Mouse (Mus musculus) liver, postnatal 0 days (tissue): ENCODE results near the gene Kcnc3. TPM values are rescaled to one million over a fixed set of nuclear protein-coding genes. Genes with fewer than 3 reads are reported as not detected.

Experiments used
- ATAC-seq: fragments of 200-750 bp; cut with Nextera tagmentation; 2 replicates; pipeline ENCODE4 v1.8.0; 2017; ENCODE audit warnings: mild to moderate bottlenecking, moderate library complexity
- DNase-seq: peaks from one replicate; pipeline ENCODE4 v3.0.0-alpha.2; 2016
- H3K27ac ChIP-seq: fragments of 300-500 bp; sonication (generic); 2 replicates; pipeline ENCODE4 v1.5.1; 2014; ENCODE audit warnings: antibody characterized with exemption, moderate library complexity, mild to moderate bottlenecking, low read depth
- H3K27me3 ChIP-seq: fragments of 300-500 bp; sonication (generic); 2 replicates; pipeline ENCODE4 v1.6.1; 2014; ENCODE audit warnings: low read length, control low read depth, mixed read lengths; ENCODE audit not compliant: insufficient read depth
- H3K36me3 ChIP-seq: fragments of 300-500 bp; sonication (generic); replicated peaks from 2 replicates; pipeline ENCODE4 v1.6.1; 2014; ENCODE audit warnings: mild to moderate bottlenecking, control low read depth, low read length, moderate library complexity, mixed read lengths; ENCODE audit not compliant: insufficient read depth
- H3K4me1 ChIP-seq: fragments of 300-500 bp; sonication (generic); 2 replicates; pipeline ENCODE4 v1.6.1; 2014; ENCODE audit warnings: antibody characterized with exemption, mild to moderate bottlenecking, control low read depth; ENCODE audit not compliant: insufficient read depth
- H3K4me2 ChIP-seq: fragments of 300-500 bp; sonication (generic); 2 replicates; pipeline ENCODE4 v1.6.1; 2014; ENCODE audit warnings: low read depth, mild to moderate bottlenecking, low read length, moderate library complexity, mixed read lengths
- H3K4me3 ChIP-seq: fragments of 300-500 bp; sonication (generic); 2 replicates; pipeline ENCODE4 v1.5.1; 2014; ENCODE audit warnings: low read depth, low read length
- H3K9ac ChIP-seq: fragments of 300-500 bp; sonication (generic); replicated peaks from 2 replicates; pipeline ENCODE4 v1.6.1; 2014; ENCODE audit warnings: mild to moderate bottlenecking, moderate library complexity
- H3K9me3 ChIP-seq: fragments of 300-500 bp; sonication (generic); 2 replicates; pipeline ENCODE4 v1.6.1; 2016; ENCODE audit warnings: mild to moderate bottlenecking, control low read depth, low read length, mixed read lengths
- CTCF ChIP-seq: sonication (generic); IDR thresholded peaks from 2 replicates; pipeline ENCODE4 v1.5.1; 2016; ENCODE audit warnings: antibody characterized with exemption, low read depth
- EP300 ChIP-seq: IDR thresholded peaks from 2 replicates; pipeline ENCODE4 v1.6.1; 2016; ENCODE audit warnings: antibody characterized with exemption, low read depth, mild to moderate bottlenecking
- WGBS: fragments of 180-500 bp; shearing (Covaris S2); extraction: QIAGEN DNeasy Blood & Tissue Kit; methylation state at CpG from one replicate; pipeline ENCODE4 v1.1.7; 2014; ENCODE audit not compliant: insufficient replicate concordance; 5-methylcytosine and 5-hydroxymethylcytosine counted together
- polyA plus RNA-seq: library from polyadenylated mRNA; unstranded; fragments of >200 nt; fragmentation: Nextera tagmentation; extraction: Ambion mirVana; gene quantifications from 2 replicates; pipeline ENCODE4 v1.2.1, GENCODE M21; 2015

The Kcnc3 gene
- polyA plus RNA-seq, 1 experiment from 2014 or later, result 0.20 TPM

DNA sequence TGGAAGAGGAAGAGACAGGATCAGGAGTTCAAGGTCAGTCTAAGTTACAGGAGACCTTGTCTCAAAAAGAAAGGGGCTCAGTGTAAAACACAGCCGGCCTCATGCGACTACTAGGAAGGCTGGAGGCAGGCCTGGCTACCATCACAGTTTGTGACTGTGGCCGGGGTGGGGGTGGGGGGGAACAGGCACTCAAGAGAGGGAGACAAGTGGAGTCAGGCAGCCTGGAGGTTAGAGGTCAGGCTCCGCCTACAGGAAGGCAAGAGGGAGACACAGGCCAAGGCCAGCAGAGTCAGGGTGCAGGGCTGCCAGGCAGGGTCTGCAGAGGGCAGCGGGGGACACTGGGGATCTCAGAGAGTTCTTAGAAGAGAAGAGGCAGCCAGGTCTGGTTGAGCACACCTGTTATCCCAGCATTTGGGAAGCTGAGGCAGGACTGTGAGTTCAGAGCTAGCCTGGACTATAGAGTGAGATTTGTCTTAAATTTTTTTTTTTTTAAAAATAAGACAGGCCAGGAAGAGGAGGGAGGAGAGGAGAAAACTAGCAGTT, 6.6 kb downstream of the Kcnc3 start:
- H3K4me1 ChIP-seq, result peaks cover 3% of the 10 kb centered on the region
- no peak overlapping the region for H3K27ac ChIP-seq
- H3K27me3 ChIP-seq, result peaks cover 27% of the 10 kb centered on the region
- DNase-seq (no peak), ATAC-seq (no peak)
- no peaks in the 10 kb centered on the region for H3K9me3 ChIP-seq
- H3K4me2 ChIP-seq, result no peak overlapping the region
- H3K4me3 ChIP-seq, result no peak overlapping the region
- no peaks in the 10 kb centered on the region for H3K36me3 ChIP-seq
- 48% methylated on average over 5 of the region's 5 CpGs for WGBS
- H3K9ac ChIP-seq, result no peak overlapping the region
- TF ChIP-seq EP300 (no peak), CTCF (no peak)

DNA sequence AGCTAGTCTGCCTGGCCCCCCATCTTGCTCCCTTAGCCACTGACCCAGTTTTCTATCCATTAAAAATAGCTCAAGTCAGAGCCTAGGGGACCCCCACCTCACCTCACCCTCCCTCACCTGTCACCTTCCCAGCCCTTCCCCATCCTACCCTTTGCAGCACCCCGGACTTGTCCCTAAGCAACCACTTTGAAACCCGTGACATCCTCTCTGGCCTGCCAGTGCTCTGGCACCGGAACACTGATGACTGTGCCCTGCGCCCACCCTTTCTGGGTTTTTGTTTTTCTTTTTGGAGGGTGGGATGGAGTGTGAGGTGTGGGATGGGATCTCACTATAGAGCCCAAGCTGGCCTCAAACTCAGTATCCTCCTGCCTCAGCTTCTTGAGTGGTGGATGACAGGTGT, 7.2 kb downstream of the Kcnc3 start:
- Histone ChIP-seq H3K27ac (no peak overlapping the region), H3K4me1 (peaks cover 3% of the 10 kb centered on the region), H3K9me3 (no peaks in the 10 kb centered on the region), H3K4me3 (no peak overlapping the region), H3K9ac (no peak overlapping the region), H3K36me3 (no peaks in the 10 kb centered on the region), H3K27me3 (peaks cover 27% of the 10 kb centered on the region), H3K4me2 (no peak overlapping the region)
- TF ChIP-seq CTCF (no peak), EP300 (no peak)
- WGBS, result 73% methylated on average over 4 of the region's 4 CpGs
- DNase-seq (no peak), ATAC-seq (no peak)

DNA sequence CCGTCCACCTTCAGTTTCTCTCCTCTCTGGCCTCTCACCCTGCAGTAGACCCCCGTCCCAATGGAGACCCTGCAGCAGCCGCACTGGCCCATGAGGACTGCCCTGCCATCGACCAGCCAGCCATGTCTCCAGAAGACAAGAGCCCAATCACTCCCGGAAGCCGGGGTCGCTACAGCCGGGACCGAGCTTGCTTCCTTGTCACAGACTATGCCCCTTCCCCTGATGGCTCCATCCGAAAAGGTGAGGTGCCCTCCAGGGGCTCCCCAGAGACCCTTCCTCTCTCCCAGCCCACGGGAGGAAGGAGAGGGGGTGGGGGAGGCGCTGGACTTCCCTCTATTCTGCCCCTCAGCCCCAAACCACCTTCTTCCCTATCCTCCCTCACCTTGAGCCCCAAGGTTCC, 7.9 kb downstream of the Kcnc3 start:
- Histone ChIP-seq H3K4me2 (no peak overlapping the region), H3K9ac (no peak overlapping the region), H3K4me3 (no peak overlapping the region), H3K27me3 (peaks cover 27% of the 10 kb centered on the region), H3K36me3 (no peaks in the 10 kb centered on the region), H3K4me1 (peaks cover 3% of the 10 kb centered on the region), H3K27ac (no peak overlapping the region), H3K9me3 (no peaks in the 10 kb centered on the region)
- WGBS, result 76% methylated on average over 11 of the region's 12 CpGs
- ATAC-seq (no peak), DNase-seq (no peak)
- TF ChIP-seq EP300 (no peak), CTCF (no peak)

DNA sequence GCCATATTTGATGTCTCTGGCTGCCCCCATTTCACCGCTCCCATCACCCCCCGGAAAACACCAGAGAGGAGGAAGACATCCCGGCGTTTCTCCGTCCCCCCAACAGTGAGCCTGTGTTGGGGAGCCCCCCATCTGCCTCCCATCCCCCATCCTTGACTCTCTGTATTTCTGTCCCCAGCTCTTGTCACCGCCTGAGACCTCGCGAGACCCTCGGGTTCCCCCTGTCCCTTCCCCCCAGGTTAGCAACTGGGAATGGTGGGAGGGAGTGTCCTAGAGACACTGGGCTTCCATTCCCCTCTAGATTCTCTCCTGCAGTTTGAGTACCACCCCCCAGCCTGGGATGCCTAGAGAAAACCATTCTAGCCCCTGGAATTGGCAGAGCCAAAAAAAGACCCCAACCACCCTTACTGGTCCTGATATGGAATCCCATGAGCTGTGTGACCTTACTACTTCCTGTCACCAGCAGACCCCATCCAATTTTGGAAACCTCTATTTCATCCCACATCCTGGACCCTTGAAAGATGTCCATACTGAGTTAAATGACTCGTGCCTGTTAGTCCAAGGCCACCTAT, 10.3 kb downstream of the Kcnc3 start:
- TF ChIP-seq EP300, result no peak
- no peak for TF ChIP-seq CTCF
- H3K4me3 ChIP-seq, result no peak overlapping the region
- no peak overlapping the region for H3K4me2 ChIP-seq
- ATAC-seq (no peak), DNase-seq (no peak)
- peaks cover 45% of the 10 kb centered on the region for H3K27me3 ChIP-seq
- H3K9me3 ChIP-seq, result no peaks in the 10 kb centered on the region
- WGBS, result 73% methylated on average over 10 of the region's 10 CpGs
- H3K27ac ChIP-seq, result no peak overlapping the region
- peaks cover 4% of the 10 kb centered on the region; the same call in 1 of the 2 replicates for H3K4me1 ChIP-seq
- no peak overlapping the region for H3K9ac ChIP-seq
- H3K36me3 ChIP-seq, result no peaks in the 10 kb centered on the region

DNA sequence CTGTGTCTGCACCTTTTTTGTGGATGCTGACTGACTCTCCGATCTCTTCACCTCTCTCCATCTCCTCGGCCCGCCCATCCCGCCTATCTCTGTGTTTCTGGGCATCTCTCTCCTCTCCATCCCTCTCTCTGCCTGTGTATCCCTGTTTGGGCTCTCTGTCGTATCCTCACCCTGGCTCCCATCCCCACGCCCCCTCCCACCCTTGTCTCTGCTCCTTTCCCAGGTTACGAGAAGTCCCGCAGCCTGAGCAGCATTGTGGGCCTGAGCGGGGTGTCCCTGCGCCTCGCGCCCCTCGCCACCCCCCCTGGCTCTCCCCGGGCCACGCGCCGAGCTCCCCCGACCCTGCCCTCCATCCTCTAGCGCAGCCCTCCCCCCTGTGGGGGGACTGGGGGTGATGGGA, 11.2 kb downstream of the Kcnc3 start:
- H3K4me1 ChIP-seq, result peaks cover 4% of the 10 kb centered on the region; the same call in 1 of the 2 replicates
- 16% methylated on average over 19 of the region's 19 CpGs for WGBS
- no peak overlapping the region for H3K4me2 ChIP-seq
- no peak overlapping the region for H3K9ac ChIP-seq
- no peak for TF ChIP-seq EP300
- no peak for TF ChIP-seq CTCF
- H3K27me3 ChIP-seq, result peaks cover 54% of the 10 kb centered on the region
- DNase-seq, result no peak
- no peaks in the 10 kb centered on the region for H3K36me3 ChIP-seq
- no peak for ATAC-seq
- H3K27ac ChIP-seq, result no peak overlapping the region
- no peaks in the 10 kb centered on the region for H3K9me3 ChIP-seq
- no peak overlapping the region for H3K4me3 ChIP-seq

DNA sequence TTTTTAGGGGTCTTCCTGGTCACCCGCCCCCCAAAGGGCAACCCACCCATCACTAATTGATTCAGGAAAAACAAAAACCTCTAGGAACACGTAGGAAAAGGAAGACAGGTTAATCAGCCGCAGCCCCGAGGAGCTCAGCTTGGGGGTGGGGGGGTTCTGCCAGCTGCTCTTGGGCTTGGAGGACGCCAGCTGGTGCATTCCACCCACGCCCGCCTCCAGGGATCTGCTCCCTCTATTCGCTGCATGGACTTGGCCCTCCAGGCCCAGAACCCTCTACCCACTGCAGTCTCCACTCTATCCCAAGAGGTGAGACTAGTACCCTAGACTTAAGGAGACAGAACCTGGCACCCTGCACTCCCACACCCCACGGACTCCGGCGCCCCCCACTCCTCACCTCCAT, 12.0 kb downstream of the Kcnc3 start:
- Histone ChIP-seq H3K36me3 (no peaks in the 10 kb centered on the region), H3K4me2 (no peak overlapping the region), H3K27ac (no peak overlapping the region), H3K4me3 (no peak overlapping the region), H3K27me3 (peaks cover 58% of the 10 kb centered on the region), H3K9me3 (no peaks in the 10 kb centered on the region), H3K9ac (no peak overlapping the region), H3K4me1 (peaks cover 4% of the 10 kb centered on the region; the same call in 1 of the 2 replicates)
- 22% methylated on average over 11 of the region's 11 CpGs for WGBS
- no peak for TF ChIP-seq CTCF
- no peak for TF ChIP-seq EP300
- ATAC-seq, result no peak
- DNase-seq, result no peak
